Mouse (Mus musculus) kidney, adult 11 months (tissue): ENCODE results near the gene Abtb1.

ENCODE experiments used
- DNase-seq: peaks from one replicate; pipeline ENCODE4 v3.0.0; 2022

Abtb1 gene

GRCm38 (mm10) chr6:88841781-88842689 is at the start of gene Abtb1:
Gene Abtb1, minus strand, starts transcription at chr6:88841984.
- peak; percentile 100 for DNase-seq

GRCm38 (mm10) chr6:88890832-88891231 is 49.0 kb upstream of the Abtb1 start:
- no peak for DNase-seq

GRCm38 (mm10) chr6:88889410-88890042 is 47.7 kb upstream of the Abtb1 start:
- DNase-seq = no peak

- no peak for DNase-seq
These were observed 44.7 kb upstream of the Abtb1 start for GRCm38 (mm10) chr6:88886417-88886967.

GRCm38 (mm10) chr6:88885644-88886416 is 44.0 kb upstream of the Abtb1 start:
- DNase-seq = no peak

GRCm38 (mm10) chr6:88884690-88885089 is 42.9 kb upstream of the Abtb1 start:
- DNase-seq = no peak

GRCm38 (mm10) chr6:88884195-88884594 is 42.4 kb upstream of the Abtb1 start:
- DNase-seq = no peak

- no peak for DNase-seq
These were observed 39.5 kb upstream of the Abtb1 start for GRCm38 (mm10) chr6:88881334-88881733.

- DNase-seq = no peak
These were observed 37.7 kb upstream of the Abtb1 start for GRCm38 (mm10) chr6:88879471-88879870.

GRCm38 (mm10) chr6:88874868-88875508 is 33.2 kb upstream of the Abtb1 start, which contains the start of gene Podxl2:
Gene Podxl2, minus strand, starts transcription at chr6:88875044.
- DNase-seq = peak; percentile 30

GRCm38 (mm10) chr6:88873965-88874867 is 32.4 kb upstream of the Abtb1 start:
- no peak for DNase-seq

GRCm38 (mm10) chr6:88872811-88873210 is 31.0 kb upstream of the Abtb1 start:
- no peak for DNase-seq

- no peak for DNase-seq
These were observed 29.8 kb upstream of the Abtb1 start for GRCm38 (mm10) chr6:88871546-88871945.

GRCm38 (mm10) chr6:88870594-88870993 is 28.8 kb upstream of the Abtb1 start:
- DNase-seq = no peak

- no peak for DNase-seq
These were observed 27.7 kb upstream of the Abtb1 start for GRCm38 (mm10) chr6:88869459-88869858.

GRCm38 (mm10) chr6:88865704-88866103 is 23.9 kb upstream of the Abtb1 start:
- no peak for DNase-seq

GRCm38 (mm10) chr6:88860914-88861313 is 19.1 kb upstream of the Abtb1 start:
- DNase-seq = no peak

- DNase-seq = no peak
These were observed 16.6 kb upstream of the Abtb1 start for GRCm38 (mm10) chr6:88858341-88858740.

- DNase-seq = no peak
These were observed 16.0 kb upstream of the Abtb1 start for GRCm38 (mm10) chr6:88857830-88858229.

- peak; percentile 65 for DNase-seq
These were observed 15.5 kb upstream of the Abtb1 start for GRCm38 (mm10) chr6:88857249-88857648.

- DNase-seq = no peak
These were observed 13.9 kb upstream of the Abtb1 start for GRCm38 (mm10) chr6:88855636-88856035.
